Mouse (Mus musculus) thymus, adult 2 months (tissue): ENCODE results near the gene Poldip3. TPM values are rescaled to one million over a fixed set of nuclear protein-coding genes. Genes with fewer than 3 reads are reported as not detected.

Experiments
- DNase-seq: peaks from one replicate; pipeline ENCODE4 v3.0.0; 2021
- H3K27ac ChIP-seq: fragments of 200-500 bp; 2 replicates; pipeline ENCODE4 v1.5.1; 2012; ENCODE audit warnings: low read length, control low read depth; ENCODE audit not compliant: control insufficient read depth, insufficient read depth
- H3K27me3 ChIP-seq: fragments of 200-500 bp; 2 replicates; pipeline ENCODE4 v1.6.1; 2012; ENCODE audit warnings: mild to moderate bottlenecking, low read length, moderate library complexity, mixed read lengths; ENCODE audit not compliant: control insufficient read depth, insufficient read depth
- H3K36me3 ChIP-seq: fragments of 200-500 bp; 2 replicates; pipeline ENCODE4 v1.6.1; 2012; ENCODE audit warnings: mild to moderate bottlenecking, low read length, moderate library complexity; ENCODE audit not compliant: control insufficient read depth, insufficient read depth
- H3K4me1 ChIP-seq: fragments of 200-500 bp; replicated peaks from 2 replicates; pipeline ENCODE4 v1.6.1; 2012; ENCODE audit warnings: low read length; ENCODE audit not compliant: control insufficient read depth, insufficient read depth
- H3K4me3 ChIP-seq: fragments of 200-500 bp; 2 replicates; pipeline ENCODE4 v1.5.1; 2012; ENCODE audit warnings: mild to moderate bottlenecking, low read length, control low read depth, moderate library complexity; ENCODE audit not compliant: control insufficient read depth, insufficient read depth
- CTCF ChIP-seq: fragments of 200-500 bp; IDR thresholded peaks from 2 replicates; pipeline ENCODE4 v1.5.1; 2012; ENCODE audit warnings: mild to moderate bottlenecking, control low read depth, low read length, moderate library complexity, borderline replicate concordance; ENCODE audit not compliant: control insufficient read depth, poor library complexity, insufficient read depth; ENCODE audit errors: extremely low read depth
- POLR2A ChIP-seq: fragments of 200-500 bp; IDR thresholded peaks from 2 replicates; pipeline ENCODE4 v1.6.1; 2012; ENCODE audit warnings: mild to moderate bottlenecking, low read length, control low read depth, moderate library complexity; ENCODE audit not compliant: control insufficient read depth, poor library complexity, insufficient read depth; ENCODE audit errors: extremely low read depth
- WGBS: fragments of 180-500 bp; shearing (Covaris S2); methylation state at CpG from one replicate; pipeline ENCODE4 v1.1.7; 2018; 5-methylcytosine and 5-hydroxymethylcytosine counted together
- polyA plus RNA-seq: library from polyadenylated mRNA; depleted of rRNA; stranded (reverse); fragments of >200 nt; gene quantifications from 2 replicates; pipeline ENCODE4 v1.2.3, GENCODE M21; 2012

Gene Poldip3
- polyA plus RNA-seq, 1 experiment = 108 TPM

- no peaks in the 10 kb centered on the region for H3K4me1 ChIP-seq
- no peak overlapping the region for H3K4me3 ChIP-seq
- no peaks in the 10 kb centered on the region for H3K27me3 ChIP-seq
- H3K36me3 ChIP-seq = no peaks in the 10 kb centered on the region; the same call in 1 of the 2 replicates
- no peak for TF ChIP-seq POLR2A
- TF ChIP-seq CTCF = no peak
- H3K27ac ChIP-seq = no peak overlapping the region
- DNase-seq = no peak
- 76% methylated on average over 7 of the region's 7 CpGs for WGBS
Observed at GRCm38 (mm10) chr15:83158587-83159160, 9.5 kb upstream of the Poldip3 start.

GRCm38 (mm10) chr15:83157667-83158064, 8.5 kb upstream of the Poldip3 start:
- Histone ChIP-seq H3K4me3 (no peak overlapping the region), H3K4me1 (no peaks in the 10 kb centered on the region), H3K36me3 (no peaks in the 10 kb centered on the region; the same call in 1 of the 2 replicates), H3K27ac (no peak overlapping the region), H3K27me3 (no peaks in the 10 kb centered on the region)
- no peak for DNase-seq
- WGBS = 98% methylated on average over 6 of the region's 6 CpGs
- TF ChIP-seq POLR2A (no peak), CTCF (no peak)

- Histone ChIP-seq H3K27me3 (no peaks in the 10 kb centered on the region), H3K4me1 (no peaks in the 10 kb centered on the region), H3K27ac (no peak overlapping the region), H3K36me3 (no peaks in the 10 kb centered on the region; the same call in 1 of the 2 replicates), H3K4me3 (no peak overlapping the region)
- DNase-seq = peak; percentile 59
- WGBS = 92% methylated on average over 11 of the region's 11 CpGs
- no peak for TF ChIP-seq POLR2A
- TF ChIP-seq CTCF = peak; percentile 75; the same call in 1 of the 2 replicates
Observed at GRCm38 (mm10) chr15:83156929-83157666, 7.9 kb upstream of the Poldip3 start.

- no peaks in the 10 kb centered on the region for H3K36me3 ChIP-seq
- TF ChIP-seq CTCF (no peak), POLR2A (no peak)
- H3K27ac ChIP-seq = no peak overlapping the region
- no peak overlapping the region for H3K4me3 ChIP-seq
- no peak for DNase-seq
- WGBS = 78% methylated on average over 6 of the region's 6 CpGs
- no peaks in the 10 kb centered on the region for H3K4me1 ChIP-seq
- H3K27me3 ChIP-seq = no peaks in the 10 kb centered on the region
Observed at GRCm38 (mm10) chr15:83155672-83156419, 6.7 kb upstream of the Poldip3 start.

GRCm38 (mm10) chr15:83154309-83154708, 5.1 kb upstream of the Poldip3 start:
- Histone ChIP-seq H3K4me1 (no peaks in the 10 kb centered on the region), H3K27me3 (no peaks in the 10 kb centered on the region), H3K27ac (no peak overlapping the region), H3K36me3 (no peaks in the 10 kb centered on the region), H3K4me3 (no peak overlapping the region)
- 97% methylated on average over 7 of the region's 7 CpGs for WGBS
- TF ChIP-seq CTCF = no peak
- no peak for TF ChIP-seq POLR2A
- no peak for DNase-seq

GRCm38 (mm10) chr15:83150694-83151093, 1.5 kb upstream of the Poldip3 start:
- DNase-seq = no peak
- WGBS = 92% methylated on average over 4 of the region's 4 CpGs
- Histone ChIP-seq H3K4me1 (peaks cover 9% of the 10 kb centered on the region), H3K27ac (no peak overlapping the region), H3K27me3 (no peaks in the 10 kb centered on the region), H3K4me3 (no peak overlapping the region), H3K36me3 (no peaks in the 10 kb centered on the region)
- TF ChIP-seq CTCF (no peak), POLR2A (no peak)

GRCm38 (mm10) chr15:83150073-83150442, 874 bp upstream of the Poldip3 start:
- no peaks in the 10 kb centered on the region for H3K27me3 ChIP-seq
- no peak for DNase-seq
- peaks cover 9% of the 10 kb centered on the region for H3K4me1 ChIP-seq
- no peak overlapping the region for H3K4me3 ChIP-seq
- peak overlapping the region; percentile 54 for H3K27ac ChIP-seq
- TF ChIP-seq POLR2A = no peak
- no peak for TF ChIP-seq CTCF
- H3K36me3 ChIP-seq = no peaks in the 10 kb centered on the region
- WGBS = 44% methylated on average over 3 of the region's 3 CpGs
